Mouse (Mus musculus): ENCODE results near the gene Selp.
A peak's percentile ranks its signal among the peaks of the same experiment; 100 is the strongest.

Selp gene

GRCm38 (mm10) chr1:164119892-164120776 lies 5.1 kb downstream of the Selp start:
- no peak for DNase-seq (ENCODE audit: low read depth)

- DNase-seq (ENCODE audit: low read depth), result no peak
These were observed 5.7 kb downstream of the Selp start for GRCm38 (mm10) chr1:164120777-164121158.

- DNase-seq (ENCODE audit: low read depth), result no peak
These were observed 8.8 kb downstream of the Selp start for GRCm38 (mm10) chr1:164123836-164124235.

GRCm38 (mm10) chr1:164130013-164130412 lies 14.9 kb downstream of the Selp start:
- DNase-seq (ENCODE audit: low read depth), result no peak

GRCm38 (mm10) chr1:164132609-164133008 lies 17.5 kb downstream of the Selp start:
- DNase-seq (ENCODE audit: low read depth), result no peak

- DNase-seq (ENCODE audit: low read depth), result no peak
These were observed 19.0 kb downstream of the Selp start for GRCm38 (mm10) chr1:164134101-164134500.

- no peak for DNase-seq (ENCODE audit: low read depth)
These were observed 20.3 kb downstream of the Selp start for GRCm38 (mm10) chr1:164135360-164135759.

- no peak for DNase-seq (ENCODE audit: low read depth)
These were observed 20.9 kb downstream of the Selp start for GRCm38 (mm10) chr1:164135960-164136359.

- no peak for DNase-seq (ENCODE audit: low read depth)
These were observed 21.6 kb downstream of the Selp start for GRCm38 (mm10) chr1:164136636-164137035.

GRCm38 (mm10) chr1:164138365-164139130 lies 23.5 kb downstream of the Selp start:
- DNase-seq (ENCODE audit: low read depth), result peak; percentile 38

- no peak for DNase-seq (ENCODE audit: low read depth)
These were observed 24.4 kb downstream of the Selp start for GRCm38 (mm10) chr1:164139464-164139863.

- DNase-seq (ENCODE audit: low read depth), result no peak
These were observed 34.0 kb downstream of the Selp start for GRCm38 (mm10) chr1:164149083-164149482.

GRCm38 (mm10) chr1:164151387-164152088 lies 36.5 kb downstream of the Selp start, which contains the start of gene F5:
Gene F5, plus strand, starts transcription at chr1:164151838.
- DNase-seq (ENCODE audit: low read depth), result no peak

GRCm38 (mm10) chr1:164152836-164153235 lies 37.8 kb downstream of the Selp start:
- DNase-seq (ENCODE audit: low read depth), result no peak

- DNase-seq (ENCODE audit: low read depth), result no peak
These were observed 39.9 kb downstream of the Selp start for GRCm38 (mm10) chr1:164154983-164155382.

- DNase-seq (ENCODE audit: low read depth), result no peak
These were observed 43.5 kb downstream of the Selp start for GRCm38 (mm10) chr1:164158571-164158970.

GRCm38 (mm10) chr1:164159781-164160180 lies 44.7 kb downstream of the Selp start:
- DNase-seq (ENCODE audit: low read depth), result no peak

GRCm38 (mm10) chr1:164162745-164163144 lies 47.7 kb downstream of the Selp start:
- DNase-seq (ENCODE audit: low read depth), result no peak

- DNase-seq (ENCODE audit: low read depth), result no peak
These were observed 53.8 kb downstream of the Selp start for GRCm38 (mm10) chr1:164168818-164169217.

GRCm38 (mm10) chr1:164170434-164170833 lies 55.4 kb downstream of the Selp start:
- DNase-seq (ENCODE audit: low read depth), result no peak

GRCm38 (mm10) chr1:164173145-164173544 lies 58.1 kb downstream of the Selp start:
- DNase-seq (ENCODE audit: low read depth), result no peak

- no peak for DNase-seq (ENCODE audit: low read depth)
These were observed 61.8 kb downstream of the Selp start for GRCm38 (mm10) chr1:164176856-164177255.
